Mouse (Mus musculus): ENCODE measurements around the gene Cenpu.

DNA sequence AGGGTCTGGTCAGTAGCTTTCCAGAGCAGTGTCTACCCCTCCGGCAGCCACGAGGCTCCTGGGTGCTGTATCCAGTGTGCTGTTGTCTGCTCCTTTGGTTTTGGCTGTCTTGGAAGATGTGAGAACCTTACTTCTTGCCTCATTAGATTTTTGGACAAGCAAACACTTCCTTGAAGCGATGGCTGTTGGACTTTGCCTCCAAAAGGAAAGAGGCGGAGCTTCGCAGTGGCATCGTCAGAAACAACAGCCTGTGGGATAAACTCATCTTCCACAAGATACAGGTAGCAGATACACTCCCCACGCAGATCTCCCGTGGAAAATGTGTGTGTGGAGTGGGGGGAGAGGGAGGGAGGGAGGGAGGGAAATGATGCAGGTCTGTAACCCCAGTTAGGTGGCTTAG, 25.7 kb upstream of the Cenpu start:
- TF ChIP-seq CTCF (IDR thresholded peaks at IDR 0.05; ENCODE audit: low read depth), result no peak
- TF ChIP-seq EP300 (IDR thresholded peaks at IDR 0.05; ENCODE audit: low read depth), result no peak
